Mouse (Mus musculus): ENCODE data around the gene Ptrh1. TPM values are rescaled to one million over a fixed set of nuclear protein-coding genes. Genes with fewer than 3 reads are reported as not detected.

Gene Ptrh1
- polyA plus RNA-seq, 1 experiment from 2014 or later = 5.2 TPM

DNA sequence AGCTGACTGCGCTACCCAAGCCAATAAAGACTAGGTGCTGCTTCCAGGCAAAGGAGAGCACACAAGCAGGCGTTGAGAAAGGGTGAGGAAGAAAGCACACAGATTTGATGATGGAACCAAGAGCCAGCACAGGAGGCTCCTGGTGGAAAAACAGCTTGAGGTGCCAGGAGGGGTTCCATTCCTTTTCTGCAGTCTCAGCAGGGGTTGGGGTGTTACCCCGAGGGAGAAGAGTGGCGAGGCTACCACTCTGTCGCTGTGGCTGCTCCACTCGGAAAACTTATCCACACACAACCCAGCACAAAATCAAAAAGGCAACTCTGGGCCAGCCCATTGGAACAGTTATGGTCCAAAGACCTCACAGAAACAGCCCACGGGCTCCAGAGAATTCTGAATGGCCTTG, 42.0 kb downstream of the Ptrh1 start:
- Histone ChIP-seq H3K4me3 (no peak overlapping the region), H3K9me3 (replicated peaks) (no peaks in the 10 kb centered on the region), H3K36me3 (peaks cover 41% of the 10 kb centered on the region), H3K4me1 (peaks cover 2% of the 10 kb centered on the region), H3K27ac (replicated peaks) (peak overlapping the region; percentile 49), H3K27me3 (ENCODE audit: low read depth, poor library complexity, severe bottlenecking) (no peaks in the 10 kb centered on the region)
- WGBS = 72% methylated on average over 7 of the region's 7 CpGs
- no peak for DNase-seq (ENCODE audit: low spot score)

DNA sequence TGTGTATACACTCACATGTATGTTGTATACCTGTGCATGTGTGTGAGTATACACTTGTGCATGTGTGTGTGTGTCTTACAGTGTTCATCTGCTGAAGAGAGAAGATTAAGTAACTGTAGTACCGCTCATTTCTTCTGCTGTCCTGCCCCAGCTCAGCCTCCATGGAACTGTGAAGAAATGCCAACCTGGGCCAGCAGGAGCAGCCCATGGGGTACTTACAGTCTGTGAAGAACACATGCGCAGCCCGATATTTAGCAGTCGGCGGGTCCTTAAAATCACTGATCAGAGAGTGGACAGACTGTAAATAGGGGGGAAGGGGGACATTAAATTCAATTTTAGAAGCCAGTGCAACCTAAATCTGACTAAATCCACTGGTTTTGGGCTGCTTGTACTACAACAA, 42.6 kb downstream of the Ptrh1 start:
- Histone ChIP-seq H3K9me3 (replicated peaks) (no peaks in the 10 kb centered on the region), H3K27me3 (ENCODE audit: low read depth, poor library complexity, severe bottlenecking) (no peaks in the 10 kb centered on the region), H3K36me3 (peaks cover 36% of the 10 kb centered on the region), H3K4me3 (no peak overlapping the region), H3K27ac (replicated peaks) (no peak overlapping the region), H3K4me1 (peaks cover 9% of the 10 kb centered on the region)
- WGBS = 94% methylated on average over 5 of the region's 5 CpGs
- no peak for DNase-seq (ENCODE audit: low spot score)

DNA sequence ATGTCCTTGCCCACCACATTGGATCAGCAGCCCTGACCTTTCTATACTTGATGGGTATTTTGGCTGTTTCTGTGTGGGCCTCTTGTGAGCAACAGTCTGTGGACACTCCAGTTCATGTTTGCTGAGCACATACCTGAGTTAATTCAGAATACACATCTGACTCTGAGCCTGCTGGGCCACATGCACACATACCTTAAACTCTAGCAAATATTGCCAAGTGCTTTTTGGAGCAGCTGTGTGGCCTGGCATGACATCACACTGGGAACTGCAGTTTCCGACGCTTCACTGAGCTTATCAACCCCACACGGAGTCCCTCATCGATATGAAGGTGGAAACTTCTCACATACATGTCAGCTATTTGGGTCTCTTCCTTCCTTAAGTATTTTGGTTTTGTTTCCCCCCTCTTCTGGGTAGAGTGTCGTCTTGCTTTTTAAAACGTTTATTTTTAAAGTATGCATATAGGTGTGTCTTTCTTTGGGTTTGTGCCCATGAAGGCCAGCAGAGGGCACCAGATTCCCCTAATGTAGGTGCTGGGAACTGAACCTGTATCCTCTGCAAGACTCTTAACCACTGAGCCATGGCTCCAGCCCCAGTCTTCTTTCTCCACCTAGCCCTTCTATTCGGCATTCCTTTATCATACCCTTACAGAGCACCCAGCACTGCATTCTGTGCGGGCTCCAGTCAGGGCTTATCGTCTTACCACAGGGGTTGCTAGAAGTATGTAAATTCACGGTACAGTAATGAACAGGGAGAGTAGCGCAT, 45.6 kb downstream of the Ptrh1 start:
- Histone ChIP-seq H3K27ac (replicated peaks) (no peak overlapping the region), H3K27me3 (ENCODE audit: low read depth, poor library complexity, severe bottlenecking) (no peaks in the 10 kb centered on the region), H3K9me3 (replicated peaks) (no peaks in the 10 kb centered on the region), H3K4me3 (no peak overlapping the region), H3K4me1 (peaks cover 23% of the 10 kb centered on the region), H3K36me3 (peaks cover 19% of the 10 kb centered on the region)
- WGBS = 76% methylated on average over 11 of the region's 11 CpGs
- DNase-seq (ENCODE audit: low spot score) = peak; percentile 40

DNA sequence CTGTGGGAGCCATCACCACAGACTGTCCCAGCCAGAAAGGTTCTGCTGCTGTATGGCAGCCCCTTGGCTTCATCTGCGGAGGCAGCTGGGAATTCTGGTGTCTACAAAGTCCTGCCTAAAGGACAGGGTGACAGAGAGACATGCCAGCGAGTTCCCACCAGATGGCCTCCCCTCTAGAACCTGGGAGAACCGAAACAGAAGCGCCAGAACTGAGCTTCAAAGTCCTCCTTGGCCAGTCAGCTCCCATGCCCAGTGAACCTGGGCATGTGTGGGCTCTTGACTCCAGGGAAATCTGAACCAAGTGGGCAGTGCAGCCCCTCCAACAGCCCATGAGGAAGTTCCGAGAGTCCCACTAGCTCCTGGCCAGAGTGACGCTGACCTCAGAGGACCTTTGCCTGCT, 47.1 kb downstream of the Ptrh1 start:
- WGBS = 84% methylated on average over 6 of the region's 6 CpGs
- H3K4me3 ChIP-seq = no peak overlapping the region
- H3K36me3 ChIP-seq = peaks cover 14% of the 10 kb centered on the region
- H3K27ac ChIP-seq (replicated peaks) = peak overlapping the region; percentile 82
- H3K27me3 ChIP-seq (ENCODE audit: low read depth, poor library complexity, severe bottlenecking) = no peaks in the 10 kb centered on the region
- H3K4me1 ChIP-seq = peaks cover 23% of the 10 kb centered on the region
- DNase-seq (ENCODE audit: low spot score) = no peak
- H3K9me3 ChIP-seq (replicated peaks) = no peaks in the 10 kb centered on the region

DNA sequence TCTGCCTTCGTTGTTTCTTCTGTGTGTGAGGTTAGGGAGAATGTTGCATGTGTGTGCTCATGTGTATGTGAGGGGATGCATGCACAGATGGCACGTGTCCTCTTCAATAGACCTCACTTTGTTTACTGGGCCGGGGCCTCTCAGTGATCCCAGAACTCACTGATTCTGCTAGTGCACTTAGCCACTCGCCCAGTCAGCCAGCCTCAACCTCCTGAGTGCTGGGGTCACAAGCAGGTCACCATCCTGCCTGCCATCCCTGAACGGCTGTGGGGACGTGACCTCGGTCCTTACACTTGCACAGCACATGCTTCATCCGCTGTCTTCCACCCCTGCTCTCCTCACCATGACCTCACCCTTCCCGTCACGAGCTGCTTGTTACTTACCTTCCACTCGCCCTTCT, 47.6 kb downstream of the Ptrh1 start:
- WGBS = 82% methylated on average over 11 of the region's 11 CpGs
- peak overlapping the region; percentile 82 for H3K27ac ChIP-seq (replicated peaks)
- no peaks in the 10 kb centered on the region for H3K9me3 ChIP-seq (replicated peaks)
- H3K36me3 ChIP-seq = peaks cover 8% of the 10 kb centered on the region
- H3K4me3 ChIP-seq = no peak overlapping the region
- no peaks in the 10 kb centered on the region for H3K27me3 ChIP-seq (ENCODE audit: low read depth, poor library complexity, severe bottlenecking)
- no peak for DNase-seq (ENCODE audit: low spot score)
- peaks cover 23% of the 10 kb centered on the region for H3K4me1 ChIP-seq

DNA sequence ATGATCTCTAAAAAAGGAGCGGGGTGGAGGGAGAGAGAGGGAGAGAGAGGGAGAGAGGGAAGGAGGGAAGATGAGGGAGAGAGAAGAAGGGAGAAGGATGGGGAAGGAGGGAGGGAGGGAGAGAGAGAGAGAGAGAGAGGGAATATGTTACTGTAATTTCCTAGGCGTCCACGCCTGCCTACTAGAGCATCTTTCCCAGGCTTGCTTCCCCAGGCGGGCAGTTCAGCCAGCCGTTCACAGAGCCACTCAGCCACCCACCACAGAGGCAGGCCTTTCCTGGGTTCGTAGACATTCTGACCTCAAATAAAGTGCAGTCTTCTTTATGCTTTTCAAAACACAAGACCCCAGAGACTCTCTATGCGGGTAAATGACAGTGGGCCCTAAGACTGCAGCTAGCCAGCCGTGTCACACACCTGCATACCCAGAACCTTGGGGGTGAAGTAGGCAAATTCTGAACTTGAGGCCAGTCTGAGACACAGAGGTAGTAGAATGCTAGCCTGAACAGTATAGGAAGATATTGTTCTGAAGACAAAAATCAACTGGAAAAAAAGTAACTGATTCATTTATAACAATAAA, 48.1 kb downstream of the Ptrh1 start:
- H3K4me1 ChIP-seq = peaks cover 23% of the 10 kb centered on the region
- DNase-seq (ENCODE audit: low spot score) = no peak
- H3K27ac ChIP-seq (replicated peaks) = peak overlapping the region; percentile 82
- WGBS = 76% methylated on average over 8 of the region's 8 CpGs
- H3K4me3 ChIP-seq = no peak overlapping the region
- H3K36me3 ChIP-seq = peaks cover 5% of the 10 kb centered on the region
- no peaks in the 10 kb centered on the region for H3K9me3 ChIP-seq (replicated peaks)
- no peaks in the 10 kb centered on the region for H3K27me3 ChIP-seq (ENCODE audit: low read depth, poor library complexity, severe bottlenecking)

DNA sequence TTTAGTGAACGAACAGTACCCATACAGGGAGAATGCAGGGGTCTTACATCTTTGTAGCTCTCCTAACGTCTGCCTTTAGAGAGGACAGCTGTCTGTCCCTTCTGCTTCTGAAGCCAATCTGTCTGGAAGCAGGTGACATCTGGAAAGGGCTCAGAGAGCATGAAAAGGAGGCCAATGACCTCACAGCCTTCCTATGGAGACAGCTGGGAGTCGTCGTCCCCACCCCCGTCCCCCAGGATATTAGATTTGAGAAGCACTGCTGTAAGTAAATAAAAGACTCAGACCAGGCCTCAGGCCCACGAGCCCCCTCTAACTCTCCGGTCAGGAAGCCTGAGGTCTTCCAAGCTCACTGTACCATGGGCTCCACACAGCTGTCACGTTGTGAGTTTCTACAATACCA, 48.6 kb downstream of the Ptrh1 start:
- WGBS = 56% methylated on average over 8 of the region's 8 CpGs
- Histone ChIP-seq H3K4me3 (no peak overlapping the region), H3K36me3 (peaks cover 5% of the 10 kb centered on the region), H3K4me1 (peaks cover 23% of the 10 kb centered on the region), H3K9me3 (replicated peaks) (no peaks in the 10 kb centered on the region), H3K27me3 (ENCODE audit: low read depth, poor library complexity, severe bottlenecking) (no peaks in the 10 kb centered on the region), H3K27ac (replicated peaks) (peak overlapping the region; percentile 82)
- DNase-seq (ENCODE audit: low spot score) = peak; percentile 29

DNA sequence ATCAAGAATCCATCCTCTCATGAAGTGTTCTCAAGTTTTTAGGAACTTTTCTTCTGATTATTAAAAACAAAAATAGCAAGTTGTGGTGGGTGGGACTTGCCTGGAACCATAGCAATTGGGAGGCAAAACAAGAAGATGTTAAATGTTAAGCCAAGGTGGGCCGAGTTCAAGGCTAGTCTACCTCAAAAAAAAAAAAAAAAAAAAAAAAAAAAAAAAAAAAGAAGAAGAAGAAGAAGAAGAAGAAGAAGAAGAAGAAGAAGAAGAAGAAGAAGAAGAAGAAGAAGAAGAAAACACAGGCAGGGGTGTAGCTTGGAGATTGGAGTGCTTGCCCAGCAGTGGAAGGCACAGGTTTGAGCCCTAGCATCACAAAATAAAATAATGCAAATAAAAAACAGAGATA, 49.2 kb downstream of the Ptrh1 start:
- Histone ChIP-seq H3K4me1 (peaks cover 27% of the 10 kb centered on the region), H3K27me3 (ENCODE audit: low read depth, poor library complexity, severe bottlenecking) (no peaks in the 10 kb centered on the region), H3K9me3 (replicated peaks) (no peaks in the 10 kb centered on the region), H3K36me3 (peaks cover 5% of the 10 kb centered on the region; the same call in 1 of the 2 replicates), H3K27ac (replicated peaks) (peak overlapping the region; percentile 82), H3K4me3 (no peak overlapping the region)
- WGBS = 84% methylated on average over 1 of the region's 1 CpGs
- no peak for DNase-seq (ENCODE audit: low spot score)

DNA sequence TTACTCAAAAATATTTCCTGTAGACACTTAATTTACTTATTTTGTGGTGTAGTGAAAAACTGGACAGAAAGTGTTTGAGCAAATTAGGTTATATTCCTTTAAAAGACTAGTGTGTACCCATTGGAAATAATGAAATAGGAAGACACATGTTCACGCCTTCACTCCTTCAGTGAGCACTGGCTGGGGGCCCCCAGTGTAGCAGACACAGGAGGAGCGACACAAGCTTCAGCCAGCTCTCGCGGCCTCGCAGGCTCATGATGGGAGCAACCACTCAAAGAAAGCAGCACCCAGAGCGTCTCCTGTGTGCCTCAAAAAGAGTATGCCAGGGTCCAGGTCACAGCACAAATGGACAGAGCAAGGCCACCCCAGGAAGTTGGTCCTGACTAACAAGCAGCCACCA, 50.2 kb downstream of the Ptrh1 start:
- Histone ChIP-seq H3K9me3 (replicated peaks) (no peaks in the 10 kb centered on the region), H3K4me3 (no peak overlapping the region), H3K36me3 (peaks cover 5% of the 10 kb centered on the region; the same call in 1 of the 2 replicates), H3K27me3 (ENCODE audit: low read depth, poor library complexity, severe bottlenecking) (no peaks in the 10 kb centered on the region), H3K27ac (replicated peaks) (no peak overlapping the region), H3K4me1 (peaks cover 30% of the 10 kb centered on the region)
- 87% methylated on average over 6 of the region's 6 CpGs for WGBS
- DNase-seq (ENCODE audit: low spot score) = no peak

Other genes starting within 250 kb of the Ptrh1 start
- 6.8 and 7.9 TPM in 2 replicates for gene Fam102a, start 240.5 kb upstream of the Ptrh1 start, polyA plus RNA-seq (2016; fragmentation: Nextera tagmentation; extraction: Ambion mirVana)
- gene Dpm2, start 204.9 kb upstream of the Ptrh1 start, polyA plus RNA-seq (2016; fragmentation: Nextera tagmentation; extraction: Ambion mirVana) = 113 and 116 TPM in 2 replicates
- gene Pip5kl1, start 201.0 kb upstream of the Ptrh1 start, polyA plus RNA-seq (2016; fragmentation: Nextera tagmentation; extraction: Ambion mirVana) = 1.9 and 2.8 TPM in 2 replicates
- 0.17 and 0.22 TPM in 2 replicates for gene 9430097D07Rik, start 200.1 kb upstream of the Ptrh1 start, polyA plus RNA-seq (2016; fragmentation: Nextera tagmentation; extraction: Ambion mirVana)
- 15.9 and 17.1 TPM in 2 replicates for gene St6galnac4, start 188.7 kb upstream of the Ptrh1 start, polyA plus RNA-seq (2016; fragmentation: Nextera tagmentation; extraction: Ambion mirVana)
- 10.8 and 11.9 TPM in 2 replicates for gene St6galnac6, start 176.1 kb upstream of the Ptrh1 start, polyA plus RNA-seq (2016; fragmentation: Nextera tagmentation; extraction: Ambion mirVana)
- gene Ak1, start 154.0 kb upstream of the Ptrh1 start, polyA plus RNA-seq (2016; fragmentation: Nextera tagmentation; extraction: Ambion mirVana) = 26.4 and 30.3 TPM in 2 replicates
- 25.6 and 29.2 TPM in 2 replicates for gene Eng, start 129.2 kb upstream of the Ptrh1 start, polyA plus RNA-seq (2016; fragmentation: Nextera tagmentation; extraction: Ambion mirVana)
- gene Fpgs, start 71.6 kb upstream of the Ptrh1 start, polyA plus RNA-seq (2016; fragmentation: Nextera tagmentation; extraction: Ambion mirVana) = 25.6 and 27.9 TPM in 2 replicates
- 119 and 132 TPM in 2 replicates for gene Cdk9, start 62.7 kb upstream of the Ptrh1 start, polyA plus RNA-seq (2016; fragmentation: Nextera tagmentation; extraction: Ambion mirVana)
- gene Sh2d3c, start 54.7 kb upstream of the Ptrh1 start, polyA plus RNA-seq (2016; fragmentation: Nextera tagmentation; extraction: Ambion mirVana) = 26.7 and 33.6 TPM in 2 replicates
- 0.94 and 2.1 TPM in 2 replicates for gene 6330409D20Rik, start 34.8 kb upstream of the Ptrh1 start, polyA plus RNA-seq (2016; fragmentation: Nextera tagmentation; extraction: Ambion mirVana)
- gene Tor2a, start 18.6 kb upstream of the Ptrh1 start, polyA plus RNA-seq (2016; fragmentation: Nextera tagmentation; extraction: Ambion mirVana) = 59.2 and 59.8 TPM in 2 replicates
- gene Ttc16, start 153 bp upstream of the Ptrh1 start, polyA plus RNA-seq (2016; fragmentation: Nextera tagmentation; extraction: Ambion mirVana) = 0.31 TPM in 2 replicates
- 0.90 and 1.2 TPM in 2 replicates for gene Cfap157, start 8.6 kb downstream of the Ptrh1 start, polyA plus RNA-seq (2016; fragmentation: Nextera tagmentation; extraction: Ambion mirVana)
- gene Stxbp1, start 71.5 kb downstream of the Ptrh1 start, polyA plus RNA-seq (2016; fragmentation: Nextera tagmentation; extraction: Ambion mirVana) = 31.4 and 45.6 TPM in 2 replicates
- 23.5 and 25.5 TPM in 2 replicates for gene Fam129b, start 100.3 kb downstream of the Ptrh1 start, polyA plus RNA-seq (2016; fragmentation: Nextera tagmentation; extraction: Ambion mirVana)
- gene Rpl12, start 185.8 kb downstream of the Ptrh1 start, polyA plus RNA-seq (2016; fragmentation: Nextera tagmentation; extraction: Ambion mirVana) = 144 and 172 TPM in 2 replicates
- 9.8 and 12.9 TPM in 2 replicates for gene Lrsam1, start 185.8 kb downstream of the Ptrh1 start, polyA plus RNA-seq (2016; fragmentation: Nextera tagmentation; extraction: Ambion mirVana)
- gene Slc2a8, start 206.3 kb downstream of the Ptrh1 start, polyA plus RNA-seq (2016; fragmentation: Nextera tagmentation; extraction: Ambion mirVana) = 19.5 and 23.3 TPM in 2 replicates

Data from midbrain, embryonic 10.5 days (tissue).